24 mouse cellular contexts compared by ENCODE assay signal in genomic region chr11:111671865-111672264, GRCm38 (mm10).
DNase-seq lines count a peak whose midpoint lies in the region; ATAC-seq and TF ChIP-seq lines count a peak whose summit lies in the region.
"Had no signal": no experiment of that assay in that cellular context is flagged by ENCODE, and none has a peak within 500 bp of the region (broad histone marks: within the 10 kb centered on the region; RNA-seq: fewer than 3 reads in every experiment).

No protein-coding gene starts in this region.

- H3K79me2 ChIP-seq in MEL (ENCODE audit: control insufficient read depth, insufficient read depth, low read length, poor library complexity) = no peaks in the 10 kb centered on the region

- no peak for TF ChIP-seq CTCF in MEL (IDR thresholded peaks at IDR 0.05 in 2 of 3, conservative IDR thresholded peaks at IDR 0.05 in 1 of 3; ENCODE audit: control insufficient read depth in 1 of 3, insufficient read depth in 1 of 3, low read depth in 2 of 3, low read length in 3 of 3, poor library complexity in 1 of 3, severe bottlenecking in 1 of 3)

- H3K4me1 ChIP-seq in MEL (ENCODE audit: control insufficient read depth in 1 of 2, insufficient read depth in 2 of 2, low read length in 2 of 2) = peaks cover 0 to 9% of the 10 kb centered on the region in 2 experiments; a peak in 2 of 4 replicates
- H3K4me1 ChIP-seq: embryonic facial prominence, embryonic 15.5 days; forebrain, embryonic 10.5 days; heart, embryonic 10.5 days; hindbrain, embryonic 10.5 days; intestine, embryonic 15.5 days had no signal

- H3K9ac ChIP-seq in MEL (ENCODE audit: control insufficient read depth, low read depth, low read length, poor library complexity, severe bottlenecking) = no peak overlapping the region
- H3K9ac ChIP-seq: embryonic facial prominence, embryonic 15.5 days; hindbrain, embryonic 14.5 days; intestine, embryonic 15.5 days had no signal

- no peak overlapping the region for H3K27ac ChIP-seq in MEL (ENCODE audit: control insufficient read depth, low read depth, low read length)
- H3K27ac ChIP-seq: embryonic facial prominence, embryonic 15.5 days; forebrain, embryonic 10.5 days; heart, embryonic 10.5 days; hindbrain, embryonic 10.5 days; hindbrain, embryonic 14.5 days; intestine, embryonic 15.5 days had no signal

- no peak for TF ChIP-seq RAD21 in MEL (IDR thresholded peaks at IDR 0.05; ENCODE audit: low read depth, low read length)

- H3K27me3 ChIP-seq in MEL (ENCODE audit: control insufficient read depth in 1 of 2, insufficient read depth in 2 of 2, low read length in 2 of 2) = no peaks in the 10 kb centered on the region
- H3K27me3 ChIP-seq: embryonic facial prominence, embryonic 15.5 days; intestine, embryonic 15.5 days had no signal

- peak; percentile 74 for ATAC-seq in megakaryocyte-erythroid progenitor cell, adult 5-6 weeks (replicated peaks; ENCODE audit: low FRiP score, low TSS enrichment, poor library complexity, severe bottlenecking)
- ATAC-seq: CD4-positive, CD25-positive, alpha-beta regulatory T cell, adult 4 months; forebrain, embryonic 14.5 days; intestine, embryonic 15.5 days had no signal

- no peak overlapping the region for H3K4me3 ChIP-seq in MEL (ENCODE audit: control insufficient read depth in 1 of 2, insufficient read depth in 1 of 2, low read depth in 2 of 2, low read length in 2 of 2)
- H3K4me3 ChIP-seq: embryonic facial prominence, embryonic 15.5 days; erythroblast, embryonic 14.5 days; forebrain, embryonic 10.5 days; heart, embryonic 10.5 days; hindbrain, embryonic 10.5 days; intestine, embryonic 15.5 days had no signal

- no peak for TF ChIP-seq POLR2A in MEL (IDR thresholded peaks at IDR 0.05; ENCODE audit: control insufficient read depth in 1 of 2, insufficient read depth in 1 of 2, low read depth in 1 of 2, low read length in 2 of 2, poor library complexity in 1 of 2)

- no peaks in the 10 kb centered on the region for H3K9me3 ChIP-seq in MEL (replicated peaks; ENCODE audit: insufficient read depth, low read length)
- H3K9me3 ChIP-seq: embryonic facial prominence, embryonic 15.5 days; forebrain, embryonic 10.5 days; G1E; heart, embryonic 10.5 days; hindbrain, embryonic 10.5 days; intestine, embryonic 15.5 days had no signal

- intact Hi-C loops in heart, postnatal 25 days (cut with DNase I) = no loop called here

- peak; percentile 71 to 85 for TF ChIP-seq EP300 in MEL (IDR thresholded peaks at IDR 0.05; ENCODE audit: low read depth in 1 of 2, low read length in 2 of 2)

- peaks cover 0 to 9% of the 10 kb centered on the region in 2 experiments; a peak in 2 of 4 replicates for H3K36me3 ChIP-seq in MEL (ENCODE audit: control insufficient read depth in 1 of 2, insufficient read depth in 2 of 2, low read length in 2 of 2)
- H3K36me3 ChIP-seq: embryonic facial prominence, embryonic 15.5 days; forebrain, embryonic 10.5 days; G1E; heart, embryonic 10.5 days; hindbrain, embryonic 10.5 days; intestine, embryonic 15.5 days had no signal

- DNase-seq in heart, adult 9 months (ENCODE audit: low spot score in 2 of 2) = peak; percentile 30 to 46
- no peak for DNase-seq in heart, postnatal 25 days (ENCODE audit: low spot score)
- DNase-seq in MEL (ENCODE audit: low read depth, low spot score) = no peak
- DNase-seq in c-Kit-positive CD71-positive TER-119-positive erythroid progenitor cells, embryonic 14.5 days (ENCODE audit: low spot score) = peak; percentile 7
- DNase-seq in thymus, postnatal 14 days = no peak
- DNase-seq in cerebellum, adult 11-12 months = no peak
- DNase-seq: adrenal gland, postnatal 14 days; B cell, adult 2 months; cerebellum, adult 2 months; cerebellum, postnatal 14 days; embryo, embryonic 11 days; gastrocnemius, postnatal 10 days; heart, postnatal 10 days had no signal

TF ChIP-seq in MEL, 35 proteins besides CTCF, POLR2A, EP300 and RAD21:
- TF ChIP-seq ETS1 (IDR thresholded peaks at IDR 0.05; ENCODE audit: low read depth, low read length) (peak; percentile 63), KAT2A (conservative IDR thresholded peaks at IDR 0.05; ENCODE audit: low read depth, low read length) (no peak), RCOR1 (IDR thresholded peaks at IDR 0.05; ENCODE audit: low read depth, low read length) (peak; percentile 80), MYB (IDR thresholded peaks at IDR 0.05; ENCODE audit: low read depth, low read length) (0 out of 2 replicates have a peak, but pooled peaks have one; percentile 26), MXI1 (IDR thresholded peaks at IDR 0.05; ENCODE audit: low read depth, low read length) (no peak), GATA1 (IDR thresholded peaks at IDR 0.05; ENCODE audit: low read depth, low read length) (peak; percentile 69; the same call in 1 of the 2 replicates), BHLHE40 (IDR thresholded peaks at IDR 0.05; ENCODE audit: borderline replicate concordance, low read depth, low read length) (no peak), TCF12 (IDR thresholded peaks at IDR 0.05; ENCODE audit: low read depth, low read length) (peak; percentile 79), MAFK (IDR thresholded peaks at IDR 0.05; ENCODE audit: borderline replicate concordance, low read depth, low read length) (0 out of 2 replicates have a peak, but pooled peaks have one; percentile 11)

Comparison
In these comparisons a context has a peak if more than half of its experiments do, and no peak if none do; other contexts are left out.
1. DNase-seq: peak in heart, adult 9 months (2 of 2) and c-Kit-positive CD71-positive TER-119-positive erythroid progenitor cells, embryonic 14.5 days (single experiment); none in heart, postnatal 25 days (single experiment), MEL (single experiment), thymus, postnatal 14 days (single experiment) and cerebellum, adult 11-12 months (single experiment).